Mouse (Mus musculus): ENCODE measurements around the gene C87436. TPM values are rescaled to one million over a fixed set of nuclear protein-coding genes. Genes with fewer than 3 reads are reported as not detected.

C87436 gene
- total RNA-seq, 4 experiments from 2014 or later = 6.1 to 9.2 (median 7.7) TPM

DNA sequence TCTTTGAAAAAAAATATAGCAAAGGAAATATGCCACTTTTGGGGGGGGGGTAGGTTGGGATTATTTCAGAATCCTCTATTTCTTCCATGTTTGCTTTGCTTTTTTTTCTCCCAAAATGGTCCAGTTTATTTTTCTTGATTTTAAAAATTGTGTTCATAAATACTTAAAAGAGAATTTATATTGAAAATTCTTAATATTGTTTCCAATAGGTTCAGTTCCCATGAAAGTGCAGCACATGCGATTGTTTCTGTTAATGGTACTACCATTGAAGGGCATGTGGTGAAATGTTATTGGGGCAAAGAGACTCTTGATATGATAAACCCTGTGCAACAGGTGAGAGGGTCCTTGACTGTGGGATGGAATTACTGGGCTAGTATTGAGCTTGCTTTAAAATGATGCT, 11.8 kb upstream of the C87436 start, which contains the start of gene Gm44790:
TSS of gene Gm44790 (plus strand) at position 301 of the 400 bp plus-strand sequence.
- no peak for DNase-seq (ENCODE audit: low spot score in 2 of 2)

- DNase-seq (ENCODE audit: low spot score in 2 of 2) = no peak
Observed at GRCm38 (mm10) chr6:86431531-86431930, 6.6 kb upstream of the C87436 start.

DNA sequence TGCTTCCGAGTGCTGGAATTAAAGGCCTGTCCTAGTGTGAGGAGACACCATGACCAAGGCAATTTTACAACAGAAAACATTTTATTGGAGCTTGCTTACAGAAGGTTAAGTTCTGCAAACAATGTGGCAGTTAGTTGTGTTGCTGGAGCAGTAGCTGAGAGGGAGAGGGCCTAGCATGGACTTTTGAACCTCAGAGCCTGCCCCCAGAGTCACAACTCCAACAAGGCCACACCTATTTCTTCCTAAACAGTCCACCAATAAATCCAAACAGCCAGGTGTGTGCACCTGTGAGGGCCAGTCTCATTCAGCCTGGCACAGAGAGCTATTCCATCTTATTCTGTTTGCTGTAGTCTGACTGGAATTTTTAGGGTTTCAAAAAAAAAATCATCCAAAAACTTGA, 4.5 kb upstream of the C87436 start:
- no peak for DNase-seq (ENCODE audit: low spot score in 2 of 2)

GRCm38 (mm10) chr6:86437711-86438110, 463 bp upstream of the C87436 start:
- DNase-seq (ENCODE audit: low spot score in 2 of 2) = peak in 1 of 2 experiments; percentile 16

DNA sequence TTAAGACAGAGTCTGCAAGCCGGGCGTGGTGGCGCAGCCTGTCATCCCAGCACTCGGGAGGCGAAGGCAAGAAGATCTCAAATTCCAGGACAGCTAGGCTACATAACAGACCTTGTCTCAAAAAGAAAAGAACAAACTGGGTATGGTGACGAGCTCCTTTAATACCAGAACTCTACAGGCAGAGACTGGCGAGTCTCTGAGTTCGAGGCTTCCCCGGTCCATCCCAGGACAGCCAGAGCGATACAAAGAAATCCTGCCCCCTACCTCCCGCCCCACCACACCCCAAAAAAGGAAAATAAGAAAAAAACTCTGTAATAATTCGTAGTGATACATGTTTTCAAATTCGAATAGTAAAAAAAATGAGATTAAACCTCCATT, 934 bp downstream of the C87436 start:
- DNase-seq (ENCODE audit: low spot score in 2 of 2) = no peak

DNA sequence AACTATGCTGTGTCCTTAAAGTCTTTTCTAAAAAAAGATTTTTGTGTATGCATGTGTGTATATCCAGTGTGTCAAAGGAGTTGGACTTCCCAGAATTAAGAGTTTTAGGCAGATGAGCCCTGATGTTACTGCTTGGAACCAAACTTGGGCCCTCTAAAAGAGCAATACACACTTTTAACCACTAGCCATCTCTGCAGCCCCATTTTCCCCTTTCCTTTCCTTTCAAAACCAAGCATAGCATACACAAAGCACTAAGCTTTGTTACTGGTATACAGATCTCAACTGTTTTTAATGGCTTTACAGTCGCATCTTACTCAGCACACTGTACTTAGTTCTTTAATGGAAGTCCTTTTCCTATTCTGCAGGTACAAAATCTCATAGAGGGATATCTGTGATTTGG, 1.4 kb downstream of the C87436 start:
- no peak for DNase-seq (ENCODE audit: low spot score in 2 of 2)

DNA sequence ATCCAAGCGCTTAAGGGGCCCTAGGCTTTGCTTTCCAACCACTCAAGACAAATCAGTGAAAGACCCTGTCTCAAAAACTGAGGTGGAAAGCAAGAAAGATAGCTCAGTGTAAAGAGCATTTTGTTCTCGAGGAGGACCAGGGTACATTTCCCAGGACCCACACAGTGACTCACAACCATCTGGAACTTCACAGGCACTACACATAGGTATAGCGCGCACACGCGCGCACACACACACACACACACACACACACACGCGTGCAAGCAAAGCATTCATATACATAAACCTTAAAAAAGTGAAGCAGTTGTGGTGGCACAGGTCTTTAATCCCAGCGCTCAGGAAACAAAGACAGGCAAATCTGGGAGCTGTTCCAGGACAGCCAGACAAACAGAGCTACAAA, 3.4 kb downstream of the C87436 start:
- DNase-seq (ENCODE audit: low spot score in 2 of 2) = no peak

GRCm38 (mm10) chr6:86445551-86445950, 7.4 kb downstream of the C87436 start:
- DNase-seq (ENCODE audit: low spot score in 2 of 2) = no peak

GRCm38 (mm10) chr6:86446927-86447568, 8.9 kb downstream of the C87436 start:
- DNase-seq (ENCODE audit: low spot score in 2 of 2) = no peak

- no peak for DNase-seq (ENCODE audit: low spot score in 2 of 2)
Observed at GRCm38 (mm10) chr6:86456727-86457126, 18.6 kb downstream of the C87436 start.

DNA sequence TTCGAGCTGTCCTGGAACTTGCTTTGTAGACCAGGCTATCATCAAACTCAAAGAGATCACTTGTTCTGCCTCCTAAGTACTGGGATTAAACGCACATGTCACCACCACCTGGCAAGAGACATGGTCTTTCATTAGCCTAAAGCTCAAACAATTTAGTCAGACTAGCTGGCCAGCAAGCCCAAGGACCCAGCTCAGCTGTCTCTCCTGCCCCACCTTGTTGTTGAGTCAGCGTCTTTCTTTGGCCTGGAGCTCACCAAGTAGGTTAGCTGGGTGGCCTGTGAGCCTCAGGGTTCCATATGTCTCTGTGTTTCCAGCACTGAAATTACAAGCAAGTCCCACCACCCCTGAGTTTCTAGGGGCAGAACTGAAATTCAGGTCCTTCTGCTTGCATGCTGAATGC, 24.9 kb downstream of the C87436 start:
- DNase-seq (ENCODE audit: low spot score in 2 of 2) = no peak

DNA sequence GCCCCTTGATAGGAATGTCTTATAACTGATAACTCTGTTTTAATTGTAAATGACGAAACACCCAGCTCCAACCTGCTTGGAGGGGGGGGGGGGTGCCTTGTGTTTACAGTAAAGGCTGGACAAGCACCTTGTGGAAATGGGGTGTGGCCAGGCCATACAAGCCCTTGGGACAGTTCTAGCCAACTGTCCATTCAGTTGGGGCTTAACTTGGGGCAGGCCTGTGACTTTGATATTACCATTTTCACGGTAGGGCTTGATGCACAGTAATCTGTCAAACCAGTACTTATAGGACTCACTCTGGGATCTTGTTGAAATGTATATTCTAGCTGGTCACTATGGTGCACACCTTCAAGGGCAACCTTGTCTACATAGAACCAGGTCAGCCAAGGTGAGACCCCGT, 33.1 kb downstream of the C87436 start:
- no peak for DNase-seq (ENCODE audit: low spot score in 2 of 2)

DNA sequence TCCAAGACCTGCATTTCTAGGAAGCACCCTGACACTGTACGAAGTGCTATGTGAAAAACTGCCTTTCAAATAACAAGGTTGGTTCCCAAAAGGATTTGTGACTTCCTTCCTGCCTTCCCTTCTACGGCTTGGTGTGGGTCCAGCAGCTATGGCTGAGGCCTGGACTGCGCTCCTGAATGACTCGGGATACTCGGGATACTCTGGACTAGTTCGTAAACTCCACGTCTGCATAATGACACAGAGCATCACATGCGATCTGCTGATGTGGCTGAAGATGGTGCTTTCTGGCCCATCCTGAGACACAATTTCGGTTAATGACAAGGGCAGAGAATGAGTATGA, 33.6 kb downstream of the C87436 start:
- DNase-seq (ENCODE audit: low spot score in 2 of 2) = no peak

- DNase-seq (ENCODE audit: low spot score in 2 of 2) = peak; percentile 98 to 99
Observed at GRCm38 (mm10) chr6:86472100-86472955, 34.2 kb downstream of the C87436 start.

DNA sequence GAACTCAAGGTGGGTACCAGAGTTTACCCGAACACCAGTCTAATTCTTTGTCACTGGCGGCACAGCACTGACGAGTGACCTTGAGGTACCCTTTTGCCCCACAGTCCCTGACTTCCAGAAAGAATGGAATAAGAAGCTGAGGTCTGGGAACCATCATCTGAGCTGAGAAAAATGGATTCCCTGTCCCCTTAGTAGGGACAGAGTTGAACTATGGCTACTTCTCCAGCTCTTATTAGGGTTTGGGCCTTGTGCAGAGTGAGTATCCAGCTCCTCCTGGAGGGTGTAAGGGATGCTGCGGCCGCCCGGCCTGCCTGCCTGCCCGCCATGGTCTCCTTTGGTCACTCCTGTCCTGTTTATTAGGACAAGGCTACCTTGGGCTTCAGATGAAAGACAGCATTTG, 34.9 kb downstream of the C87436 start:
- DNase-seq (ENCODE audit: low spot score in 2 of 2) = no peak

DNA sequence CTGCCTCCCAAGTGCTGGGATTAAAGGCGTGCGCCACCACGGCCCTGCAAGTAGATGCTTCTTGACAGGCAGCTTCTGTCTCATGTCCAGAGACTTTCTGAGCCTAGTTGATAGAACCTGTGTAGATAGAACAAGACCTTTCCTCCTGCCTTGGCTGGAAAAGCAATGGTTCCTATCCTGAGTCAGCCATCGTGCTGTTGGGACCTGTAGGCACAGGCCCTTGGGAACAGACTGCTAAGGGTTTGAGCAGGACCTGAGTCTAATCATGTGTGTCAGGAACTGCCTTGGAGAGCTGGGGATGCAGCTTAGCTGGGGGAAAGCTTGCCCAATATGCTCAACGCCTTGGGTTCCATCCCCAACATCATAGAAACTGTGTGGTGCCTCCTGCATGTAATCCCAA, 35.9 kb downstream of the C87436 start:
- no peak for DNase-seq (ENCODE audit: low spot score in 2 of 2)

- DNase-seq (ENCODE audit: low spot score in 2 of 2) = no peak
Observed at GRCm38 (mm10) chr6:86474646-86475181, 36.5 kb downstream of the C87436 start.

- peak; percentile 65 to 78 for DNase-seq (ENCODE audit: low spot score in 2 of 2)
Observed at GRCm38 (mm10) chr6:86475462-86476167, 37.4 kb downstream of the C87436 start.

GRCm38 (mm10) chr6:86476931-86477330, 38.8 kb downstream of the C87436 start:
- no peak for DNase-seq (ENCODE audit: low spot score in 2 of 2)

DNA sequence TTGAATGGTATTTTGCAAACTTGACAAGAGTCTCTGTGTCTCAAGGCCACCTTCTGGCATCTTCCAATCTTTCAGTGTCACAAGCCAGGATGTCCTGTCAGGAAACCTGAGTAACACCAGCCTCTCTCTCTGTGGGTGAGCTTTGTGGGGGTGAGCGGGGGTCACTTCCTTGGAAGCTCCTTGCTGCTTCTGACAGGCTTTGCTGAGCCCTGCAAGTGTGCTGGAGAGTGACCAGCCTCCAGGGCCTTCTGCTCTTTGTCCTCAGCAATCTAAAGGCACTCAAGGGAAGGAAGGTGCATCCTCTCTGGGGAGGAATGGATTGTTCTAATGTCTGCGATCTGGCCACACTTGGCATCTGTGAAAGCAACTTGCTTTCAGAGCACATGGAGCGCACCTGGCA, 41.1 kb downstream of the C87436 start:
- DNase-seq (ENCODE audit: low spot score in 2 of 2) = no peak

DNA sequence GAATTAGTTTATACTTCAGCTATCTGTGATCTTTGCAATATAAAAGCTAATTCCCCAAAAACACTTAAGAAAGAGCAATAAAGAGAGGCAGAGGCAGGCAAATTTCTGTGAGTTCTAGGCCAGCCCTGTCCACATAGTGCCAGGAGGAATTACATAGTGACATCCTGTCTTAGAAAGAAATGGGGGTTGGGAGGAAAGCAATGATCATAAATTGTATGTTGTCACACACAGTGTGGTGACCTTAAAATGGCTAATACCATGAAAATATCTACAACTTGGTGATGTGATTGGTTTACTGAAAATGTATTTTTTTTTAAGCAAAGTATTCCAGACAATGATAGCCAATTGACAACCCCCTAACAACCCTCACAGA, 41.6 kb downstream of the C87436 start:
- DNase-seq (ENCODE audit: low spot score in 2 of 2) = no peak

DNA sequence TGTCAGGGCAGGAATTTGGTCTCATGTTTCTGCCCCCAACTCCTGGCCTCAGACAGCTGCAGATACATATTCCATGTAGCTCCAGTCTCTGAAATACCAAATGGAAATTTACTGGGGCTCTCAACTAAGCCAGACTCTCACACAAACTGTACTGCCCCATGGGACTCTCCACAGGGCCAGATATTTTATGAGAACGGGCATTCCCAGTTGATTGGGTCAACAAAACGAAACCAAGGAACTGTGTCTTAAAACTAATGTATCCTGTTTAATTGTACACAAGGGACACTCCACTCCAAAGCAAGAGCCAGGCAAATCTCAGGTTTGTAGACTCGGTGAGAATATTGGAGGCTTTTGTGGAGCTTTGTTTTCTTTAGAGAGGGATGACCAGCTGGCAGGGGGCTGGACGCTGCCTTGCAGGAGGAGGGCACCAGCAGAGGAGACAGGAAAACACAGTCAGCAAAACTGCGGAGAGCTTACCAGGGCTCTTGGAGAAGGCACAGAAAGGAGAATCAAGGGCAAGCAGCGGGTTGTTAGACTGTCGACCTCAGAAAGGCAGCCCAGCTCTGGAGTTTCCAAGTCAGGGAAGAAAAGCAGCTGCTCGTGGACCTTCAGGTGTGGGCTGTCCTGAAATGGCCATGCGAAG, 42.1 kb downstream of the C87436 start:
- peak; percentile 44 to 53 for DNase-seq (ENCODE audit: low spot score in 2 of 2)

Data from gastrocnemius, adult 8-10 months (tissue).